Mouse (Mus musculus): Measurements from ENCODE around the gene Ggact. TPM values are rescaled to one million over a fixed set of nuclear protein-coding genes. Genes with fewer than 3 reads are reported as not detected.
A peak's percentile ranks its signal among the peaks of the same experiment; 100 is the strongest.

Ggact gene
- polyA plus RNA-seq, 1 experiment from 2014 or later = 5.4 TPM

DNA sequence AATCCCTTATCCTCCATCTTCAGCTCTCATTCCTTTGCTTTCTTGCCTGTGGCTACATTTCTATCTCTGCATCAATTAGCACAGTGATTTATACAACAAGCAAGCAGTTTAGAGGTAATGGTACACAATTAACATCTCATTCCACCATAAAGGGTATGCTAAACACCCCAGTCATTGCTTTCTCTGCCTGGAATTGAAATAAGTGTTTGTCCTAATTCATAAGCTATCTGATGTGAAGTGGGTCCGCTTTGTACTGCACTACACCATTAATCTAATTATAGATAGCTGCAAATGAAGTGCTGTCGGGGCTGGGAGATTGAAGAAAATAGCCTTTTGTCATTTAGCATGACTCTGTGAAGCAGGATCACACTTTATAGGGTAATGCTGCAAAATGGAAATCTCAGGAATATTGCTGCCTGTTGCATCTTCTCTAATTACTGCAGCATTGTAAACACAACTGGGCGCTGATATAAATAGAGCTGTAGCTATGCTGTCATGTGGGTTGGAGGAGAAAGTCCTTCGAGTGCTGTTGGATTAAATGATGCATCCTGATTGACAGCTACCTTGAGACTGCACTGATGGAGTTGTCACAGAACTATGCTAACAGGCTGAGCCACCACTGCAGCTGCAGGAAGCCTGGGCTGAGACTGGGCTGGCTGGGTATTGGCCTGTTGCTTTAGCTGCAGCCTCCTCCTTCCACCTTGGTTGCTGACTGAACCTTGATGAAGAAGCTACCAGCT is 41.5 kb downstream of the Ggact start:
- H3K36me3 ChIP-seq (ENCODE audit: control insufficient read depth, insufficient read depth, low read length) = no peaks in the 10 kb centered on the region
- ATAC-seq (ENCODE audit: low FRiP score, low TSS enrichment) (no peak), DNase-seq (peak; percentile 29)
- H3K4me3 ChIP-seq (replicated peaks; ENCODE audit: low read depth, low read length) = no peak overlapping the region
- H3K27me3 ChIP-seq (ENCODE audit: control insufficient read depth, insufficient read depth, low read length) = no peaks in the 10 kb centered on the region
- peaks cover 7% of the 10 kb centered on the region; the same call in 1 of the 2 replicates for H3K4me1 ChIP-seq (ENCODE audit: control insufficient read depth, insufficient read depth, low read length)
- no peak overlapping the region for H3K9ac ChIP-seq (replicated peaks; ENCODE audit: low read length)
- 27% methylated on average over 4 of the region's 4 CpGs for WGBS
- H3K9me3 ChIP-seq (ENCODE audit: control insufficient read depth, low read length) = no peaks in the 10 kb centered on the region
- no peak overlapping the region for H3K4me2 ChIP-seq (ENCODE audit: low read length)
- no peak overlapping the region for H3K27ac ChIP-seq (replicated peaks; ENCODE audit: low read depth, low read length)

GRCm38 (mm10) chr14:122869831-122870230 is 43.7 kb downstream of the Ggact start:
- no peak overlapping the region for H3K4me3 ChIP-seq (replicated peaks; ENCODE audit: low read depth, low read length)
- no peak for ATAC-seq (ENCODE audit: low FRiP score, low TSS enrichment)
- WGBS = 85% methylated on average over 6 of the region's 6 CpGs
- H3K4me2 ChIP-seq (ENCODE audit: low read length) = no peak overlapping the region
- H3K9ac ChIP-seq (replicated peaks; ENCODE audit: low read length) = no peak overlapping the region
- no peak overlapping the region for H3K27ac ChIP-seq (replicated peaks; ENCODE audit: low read depth, low read length)
- no peak for DNase-seq
- no peaks in the 10 kb centered on the region for H3K27me3 ChIP-seq (ENCODE audit: control insufficient read depth, insufficient read depth, low read length)
- H3K36me3 ChIP-seq (ENCODE audit: control insufficient read depth, insufficient read depth, low read length) = no peaks in the 10 kb centered on the region
- 0 out of 2 replicates have a peak, but pooled peaks cover under 1% of the 10 kb centered on the region for H3K4me1 ChIP-seq (ENCODE audit: control insufficient read depth, insufficient read depth, low read length)
- H3K9me3 ChIP-seq (ENCODE audit: control insufficient read depth, low read length) = no peaks in the 10 kb centered on the region

GRCm38 (mm10) chr14:122867531-122868285 is 45.8 kb downstream of the Ggact start:
- H3K4me1 ChIP-seq (ENCODE audit: control insufficient read depth, insufficient read depth, low read length) = no peaks in the 10 kb centered on the region
- H3K9me3 ChIP-seq (ENCODE audit: control insufficient read depth, low read length) = no peaks in the 10 kb centered on the region
- ATAC-seq (ENCODE audit: low FRiP score, low TSS enrichment) = no peak
- no peak overlapping the region for H3K4me2 ChIP-seq (ENCODE audit: low read length)
- no peaks in the 10 kb centered on the region for H3K36me3 ChIP-seq (ENCODE audit: control insufficient read depth, insufficient read depth, low read length)
- no peak overlapping the region for H3K27ac ChIP-seq (replicated peaks; ENCODE audit: low read depth, low read length)
- DNase-seq = peak; percentile 46
- no peaks in the 10 kb centered on the region for H3K27me3 ChIP-seq (ENCODE audit: control insufficient read depth, insufficient read depth, low read length)
- H3K9ac ChIP-seq (replicated peaks; ENCODE audit: low read length) = no peak overlapping the region
- 89% methylated on average over 4 of the region's 4 CpGs for WGBS
- no peak overlapping the region for H3K4me3 ChIP-seq (replicated peaks; ENCODE audit: low read depth, low read length)

DNA sequence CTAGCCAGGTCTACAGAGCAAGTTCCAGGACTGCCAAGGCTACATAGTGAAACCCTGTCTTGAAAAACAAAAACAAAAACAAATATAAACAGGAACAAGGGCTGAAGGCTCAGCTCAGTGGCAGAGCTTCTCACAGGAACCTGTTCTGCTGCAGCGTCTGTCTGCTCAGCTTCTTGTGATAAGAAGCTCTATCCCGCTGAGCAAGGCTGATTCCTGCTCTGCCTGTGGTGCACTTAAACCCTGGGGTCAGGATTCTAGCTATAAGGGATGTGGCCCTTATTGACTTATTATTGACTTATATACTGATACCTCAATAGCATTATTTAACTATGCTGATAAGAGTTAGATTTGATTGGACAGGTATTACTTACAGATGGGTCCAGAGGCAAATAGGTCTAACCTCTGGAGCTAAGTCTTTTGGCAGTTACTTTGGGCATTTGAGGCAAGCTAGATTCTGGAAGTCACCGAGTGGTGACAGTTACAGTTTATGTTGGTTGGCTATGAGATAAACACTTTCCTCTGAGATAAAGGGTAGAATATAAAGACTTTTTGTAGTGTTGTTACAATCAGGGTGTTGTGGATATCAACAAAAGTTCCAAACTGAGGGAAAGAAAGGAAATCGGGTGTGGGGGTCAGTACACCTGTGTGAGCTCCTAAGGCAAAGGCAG is 48.0 kb downstream of the Ggact start:
- H3K9ac ChIP-seq (replicated peaks; ENCODE audit: low read length) = no peak overlapping the region
- no peak overlapping the region for H3K27ac ChIP-seq (replicated peaks; ENCODE audit: low read depth, low read length)
- H3K4me3 ChIP-seq (replicated peaks; ENCODE audit: low read depth, low read length) = no peak overlapping the region
- H3K4me1 ChIP-seq (ENCODE audit: control insufficient read depth, insufficient read depth, low read length) = no peaks in the 10 kb centered on the region
- no peaks in the 10 kb centered on the region for H3K36me3 ChIP-seq (ENCODE audit: control insufficient read depth, insufficient read depth, low read length)
- no peak for DNase-seq
- 84% methylated on average over 4 of the region's 4 CpGs for WGBS
- H3K9me3 ChIP-seq (ENCODE audit: control insufficient read depth, low read length) = no peaks in the 10 kb centered on the region
- no peak for ATAC-seq (ENCODE audit: low FRiP score, low TSS enrichment)
- no peaks in the 10 kb centered on the region for H3K27me3 ChIP-seq (ENCODE audit: control insufficient read depth, insufficient read depth, low read length)
- H3K4me2 ChIP-seq (ENCODE audit: low read length) = no peak overlapping the region

DNA sequence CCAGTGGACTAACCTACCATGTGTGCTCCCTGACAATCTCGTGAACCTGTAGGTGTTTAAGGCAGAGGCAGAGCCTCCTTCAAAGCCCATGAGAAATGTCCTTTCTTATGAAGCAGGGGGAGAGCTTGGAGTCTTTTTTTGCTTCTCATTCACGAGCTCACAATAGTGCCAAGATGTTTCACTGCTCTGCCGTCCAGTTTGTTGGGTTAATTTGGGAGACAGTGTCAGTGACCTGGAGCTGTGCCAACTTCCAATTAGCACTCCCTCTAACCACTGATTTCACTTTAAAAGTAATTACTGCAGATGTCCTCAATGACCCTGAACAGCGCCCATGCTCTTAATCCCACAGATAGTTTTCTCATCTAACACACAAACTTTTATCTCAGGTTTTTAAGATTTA is 50.9 kb downstream of the Ggact start:
- H3K9me3 ChIP-seq (ENCODE audit: control insufficient read depth, low read length) = no peaks in the 10 kb centered on the region
- no peak overlapping the region for H3K4me3 ChIP-seq (replicated peaks; ENCODE audit: low read depth, low read length)
- no peaks in the 10 kb centered on the region for H3K27me3 ChIP-seq (ENCODE audit: control insufficient read depth, insufficient read depth, low read length)
- H3K27ac ChIP-seq (replicated peaks; ENCODE audit: low read depth, low read length) = no peak overlapping the region
- no peak overlapping the region for H3K9ac ChIP-seq (replicated peaks; ENCODE audit: low read length)
- ATAC-seq (ENCODE audit: low FRiP score, low TSS enrichment) = no peak
- H3K4me1 ChIP-seq (ENCODE audit: control insufficient read depth, insufficient read depth, low read length) = no peaks in the 10 kb centered on the region
- DNase-seq = peak; percentile 19
- H3K36me3 ChIP-seq (ENCODE audit: control insufficient read depth, insufficient read depth, low read length) = no peaks in the 10 kb centered on the region
- H3K4me2 ChIP-seq (ENCODE audit: low read length) = no peak overlapping the region
- WGBS = 55% methylated on average over 4 of the region's 4 CpGs

GRCm38 (mm10) chr14:122859792-122860191 is 53.8 kb downstream of the Ggact start:
- no peak overlapping the region for H3K27ac ChIP-seq (replicated peaks; ENCODE audit: low read depth, low read length)
- H3K36me3 ChIP-seq (ENCODE audit: control insufficient read depth, insufficient read depth, low read length) = no peaks in the 10 kb centered on the region
- no peaks in the 10 kb centered on the region for H3K27me3 ChIP-seq (ENCODE audit: control insufficient read depth, insufficient read depth, low read length)
- no peaks in the 10 kb centered on the region for H3K9me3 ChIP-seq (ENCODE audit: control insufficient read depth, low read length)
- no peaks in the 10 kb centered on the region for H3K4me1 ChIP-seq (ENCODE audit: control insufficient read depth, insufficient read depth, low read length)
- 89% methylated on average over 1 of the region's 1 CpGs for WGBS
- no peak overlapping the region for H3K4me2 ChIP-seq (ENCODE audit: low read length)
- ATAC-seq (ENCODE audit: low FRiP score, low TSS enrichment) (no peak), DNase-seq (no peak)
- no peak overlapping the region for H3K9ac ChIP-seq (replicated peaks; ENCODE audit: low read length)
- no peak overlapping the region for H3K4me3 ChIP-seq (replicated peaks; ENCODE audit: low read depth, low read length)

DNA sequence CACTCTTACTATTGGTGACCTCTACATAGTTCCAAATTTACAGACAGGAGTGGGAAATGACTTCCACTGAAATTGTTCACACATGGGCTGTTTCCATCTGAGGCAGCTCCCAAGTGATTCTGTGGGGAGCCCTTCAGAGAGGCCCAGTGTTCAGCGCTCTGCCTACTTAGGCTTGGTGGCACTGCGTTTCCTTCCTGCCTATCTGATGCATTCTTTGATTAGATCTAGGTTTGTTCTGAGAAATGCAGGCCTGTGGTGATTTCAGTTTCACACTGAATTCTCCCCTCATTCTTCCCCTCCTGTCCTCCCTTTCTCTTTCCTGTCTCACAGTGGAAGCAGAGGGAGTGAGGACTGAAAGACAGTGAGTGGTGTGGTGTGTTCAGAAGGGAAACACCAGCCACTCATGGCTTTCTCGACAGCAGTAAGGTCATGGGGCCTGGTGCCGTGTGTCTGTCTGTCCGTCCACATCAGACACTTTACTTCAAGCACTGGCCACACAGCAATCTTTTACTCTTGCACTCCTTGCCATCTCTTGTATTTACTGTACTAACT is 61.0 kb downstream of the Ggact start:
- WGBS = 87% methylated on average over 5 of the region's 5 CpGs
- Histone ChIP-seq H3K27ac (replicated peaks; ENCODE audit: low read depth, low read length) (no peak overlapping the region), H3K4me1 (ENCODE audit: control insufficient read depth, insufficient read depth, low read length) (no peaks in the 10 kb centered on the region), H3K4me2 (ENCODE audit: low read length) (no peak overlapping the region), H3K36me3 (ENCODE audit: control insufficient read depth, insufficient read depth, low read length) (no peaks in the 10 kb centered on the region), H3K4me3 (replicated peaks; ENCODE audit: low read depth, low read length) (no peak overlapping the region), H3K27me3 (ENCODE audit: control insufficient read depth, insufficient read depth, low read length) (no peaks in the 10 kb centered on the region), H3K9me3 (ENCODE audit: control insufficient read depth, low read length) (no peaks in the 10 kb centered on the region), H3K9ac (replicated peaks; ENCODE audit: low read length) (no peak overlapping the region)
- ATAC-seq (ENCODE audit: low FRiP score, low TSS enrichment) (no peak), DNase-seq (no peak)

DNA sequence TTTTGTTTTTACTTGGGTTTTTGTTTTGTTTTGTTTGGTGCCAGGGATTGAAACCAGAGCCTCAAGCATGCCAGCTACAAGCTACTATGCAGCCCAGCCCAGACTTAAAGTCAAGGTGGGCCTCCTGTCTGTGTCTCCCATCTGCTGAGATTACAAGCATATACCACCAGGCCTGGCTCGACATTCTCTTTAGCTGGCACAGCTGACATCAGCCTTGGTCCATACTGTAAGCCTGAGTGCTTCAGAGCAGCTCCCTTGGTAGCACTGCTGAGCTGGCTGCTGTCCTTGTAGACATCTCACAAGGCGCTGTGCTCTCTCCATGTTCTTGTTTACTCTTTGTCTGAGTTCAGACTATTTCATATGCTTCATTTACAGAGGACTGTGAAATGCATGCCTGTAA is 76.5 kb downstream of the Ggact start:
- Histone ChIP-seq H3K4me3 (replicated peaks; ENCODE audit: low read depth, low read length) (no peak overlapping the region), H3K9me3 (ENCODE audit: control insufficient read depth, low read length) (no peaks in the 10 kb centered on the region), H3K27me3 (ENCODE audit: control insufficient read depth, insufficient read depth, low read length) (no peaks in the 10 kb centered on the region), H3K9ac (replicated peaks; ENCODE audit: low read length) (no peak overlapping the region), H3K27ac (replicated peaks; ENCODE audit: low read depth, low read length) (no peak overlapping the region), H3K4me1 (ENCODE audit: control insufficient read depth, insufficient read depth, low read length) (no peaks in the 10 kb centered on the region), H3K36me3 (ENCODE audit: control insufficient read depth, insufficient read depth, low read length) (no peaks in the 10 kb centered on the region), H3K4me2 (ENCODE audit: low read length) (no peak overlapping the region)
- 72% methylated on average over 2 of the region's 2 CpGs for WGBS
- ATAC-seq (ENCODE audit: low FRiP score, low TSS enrichment) (no peak), DNase-seq (no peak)
